Mouse (Mus musculus): ENCODE data around the gene Rere.

Rere gene

DNA sequence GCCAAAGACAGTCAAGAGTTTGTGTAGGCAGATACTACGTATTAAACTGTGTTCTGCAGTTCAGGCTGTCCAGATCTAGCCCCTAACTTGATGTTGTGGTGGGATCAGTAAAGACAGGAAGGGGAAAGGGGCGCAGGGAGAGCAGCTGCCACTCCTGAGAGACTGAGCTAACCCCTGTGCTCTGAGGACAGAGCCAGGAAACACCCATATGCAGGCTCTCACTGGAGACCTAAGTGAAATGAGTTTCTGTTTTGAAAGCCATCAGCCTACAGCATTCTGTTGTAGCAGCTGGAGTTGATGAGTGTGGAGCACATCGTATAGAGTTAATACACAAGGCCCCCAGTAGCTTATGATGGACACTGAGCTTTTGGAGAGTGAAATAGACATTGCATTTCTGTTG lies 101.1 kb downstream of the Rere start:
- no peak for DNase-seq (ENCODE audit: low read depth, low spot score)

GRCm38 (mm10) chr4:150384405-150384804 lies 103.0 kb downstream of the Rere start:
- no peak for DNase-seq (ENCODE audit: low read depth, low spot score)

DNA sequence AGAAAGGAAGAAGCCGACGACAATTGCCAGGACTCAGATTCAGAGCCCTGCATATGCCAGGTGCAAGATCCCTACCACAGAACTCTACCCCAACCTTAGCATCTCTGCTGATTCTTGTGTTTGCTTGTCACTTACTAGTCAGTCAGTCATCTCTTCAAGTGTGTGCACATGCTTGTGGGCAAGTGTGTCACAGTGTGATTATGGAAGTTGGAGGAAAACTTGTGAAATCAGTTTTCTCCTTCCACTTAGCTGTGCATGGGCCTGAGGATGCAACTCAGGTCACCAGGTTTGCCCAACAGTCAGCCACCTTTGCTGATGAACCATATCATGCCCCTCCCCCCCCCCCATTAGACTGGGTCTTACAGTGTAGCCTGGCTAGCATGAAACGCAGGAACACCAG lies 103.5 kb downstream of the Rere start:
- DNase-seq (ENCODE audit: low read depth, low spot score) = no peak

DNA sequence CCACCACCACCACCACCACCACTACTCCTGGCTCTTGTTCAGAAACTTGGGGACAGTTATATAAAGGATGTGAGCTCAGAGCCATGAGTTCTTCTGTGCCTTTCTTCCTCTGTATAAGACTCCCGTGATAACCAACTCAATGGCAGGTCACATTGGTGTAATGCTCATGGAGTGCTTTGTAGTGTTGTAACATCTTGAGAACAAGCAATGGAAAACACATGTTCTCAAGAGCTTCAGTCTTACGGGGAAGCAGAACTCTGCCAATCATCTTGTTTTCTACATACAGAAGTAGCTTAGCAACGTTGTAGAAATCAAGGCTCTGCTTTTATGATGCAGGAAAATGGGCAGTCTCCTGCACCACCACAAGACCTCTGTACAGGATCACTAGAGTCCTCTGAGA lies 107.1 kb downstream of the Rere start:
- DNase-seq (ENCODE audit: low read depth, low spot score) = no peak

- no peak for DNase-seq (ENCODE audit: low read depth, low spot score)
These were observed 112.2 kb downstream of the Rere start for GRCm38 (mm10) chr4:150393607-150394006.

GRCm38 (mm10) chr4:150394091-150394490 lies 112.6 kb downstream of the Rere start:
- DNase-seq (ENCODE audit: low read depth, low spot score) = no peak

DNA sequence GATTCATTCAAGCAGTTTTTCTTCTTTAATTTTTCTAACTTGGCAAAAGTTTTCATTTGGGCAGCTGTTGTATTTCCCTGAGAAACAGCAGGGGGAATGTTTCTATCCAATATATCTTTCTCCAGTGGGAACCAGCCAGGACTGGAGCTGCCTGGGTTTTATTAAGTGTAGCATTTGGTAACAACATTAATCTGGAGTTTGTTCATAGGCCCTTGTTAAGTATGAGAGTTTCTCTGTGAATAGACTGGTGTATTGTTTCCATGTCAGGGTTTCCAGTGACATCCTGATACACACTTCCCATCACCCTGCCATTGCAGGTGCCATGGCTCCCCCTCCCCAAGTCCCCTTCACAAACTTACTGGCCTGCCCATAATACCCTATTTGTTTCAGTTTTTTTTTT lies 114.9 kb downstream of the Rere start:
- DNase-seq (ENCODE audit: low read depth, low spot score) = no peak

DNA sequence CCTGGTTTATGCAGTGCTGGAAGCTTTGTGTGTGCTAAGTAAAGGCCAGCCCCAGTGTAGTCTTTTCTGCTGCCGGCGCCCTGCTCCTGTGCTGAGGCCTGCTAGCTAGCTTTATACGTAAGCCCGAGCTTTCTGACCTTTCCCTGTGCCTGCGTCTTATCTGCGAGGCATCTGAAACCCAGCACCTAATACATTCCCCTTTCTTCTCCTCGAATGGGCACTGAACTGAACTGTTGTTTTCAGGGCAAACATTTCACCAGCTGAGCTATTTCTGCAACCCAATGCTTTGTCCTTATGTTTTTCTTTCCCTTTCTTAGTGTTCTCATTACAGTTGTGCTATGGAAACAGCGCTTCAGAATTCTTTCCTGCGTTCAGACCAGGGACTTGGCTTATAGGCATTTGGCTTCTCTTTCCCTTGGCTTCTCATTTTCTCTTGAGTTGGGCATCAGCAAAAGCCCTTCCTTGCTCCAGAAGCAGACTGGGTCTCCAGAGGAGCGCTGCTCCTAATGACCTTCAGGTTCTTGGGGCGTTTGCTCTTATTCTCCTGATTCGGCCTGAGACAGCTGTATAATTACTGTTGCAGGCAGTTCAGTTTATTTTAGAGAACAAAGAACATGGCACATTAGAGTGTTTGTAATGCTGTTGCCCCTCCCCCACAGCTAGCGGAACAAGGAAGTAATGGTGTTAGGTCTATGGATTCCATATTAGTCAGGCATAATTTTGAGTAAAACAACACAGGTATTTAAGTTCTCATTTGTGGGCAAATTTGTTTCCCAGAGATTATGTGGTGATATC lies 115.6 kb downstream of the Rere start:
- DNase-seq (ENCODE audit: low read depth, low spot score) = peak; percentile 44

DNA sequence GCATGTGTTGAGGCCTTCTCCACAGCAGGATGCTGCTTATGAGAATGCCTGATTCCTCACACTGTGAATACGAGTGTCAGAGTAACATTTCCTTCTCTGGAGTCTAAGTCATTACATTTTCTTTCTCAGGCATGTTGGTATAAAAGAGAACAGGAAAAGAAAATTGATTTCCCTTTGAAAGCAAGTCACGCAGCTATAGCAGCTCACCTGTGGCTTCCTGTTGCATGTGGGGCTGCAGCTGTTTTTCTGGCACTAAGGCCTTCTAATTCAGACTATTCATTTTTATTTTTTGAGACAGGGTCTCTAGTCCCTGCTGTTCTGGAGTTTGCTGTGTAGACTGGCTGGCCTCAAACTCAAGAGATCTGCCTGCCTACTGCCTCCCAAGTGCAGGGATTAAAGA lies 117.6 kb downstream of the Rere start:
- no peak for DNase-seq (ENCODE audit: low read depth, low spot score)

- DNase-seq (ENCODE audit: low read depth, low spot score) = peak; percentile 57
These were observed 120.6 kb downstream of the Rere start for GRCm38 (mm10) chr4:150401830-150402607.

DNA sequence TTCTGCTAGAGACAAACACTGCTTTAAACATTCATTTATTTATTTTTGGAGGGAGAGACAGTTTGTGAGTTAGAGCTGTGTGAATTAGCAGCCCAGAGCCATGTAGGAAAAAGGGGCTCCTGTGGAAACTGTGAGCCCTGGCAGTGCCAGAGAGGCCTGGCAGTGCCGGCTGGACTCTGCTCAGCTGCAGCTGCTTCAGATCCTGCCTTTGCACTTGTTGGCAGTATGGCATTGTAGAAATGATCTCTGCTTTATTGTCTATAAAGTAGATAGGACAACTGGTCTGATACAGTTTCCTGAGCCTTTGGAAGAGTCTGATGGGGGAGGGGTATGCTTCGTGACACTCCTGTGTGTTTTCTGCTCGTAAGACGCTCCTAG lies 121.2 kb downstream of the Rere start:
- DNase-seq (ENCODE audit: low read depth, low spot score) = no peak

GRCm38 (mm10) chr4:150403941-150404340 lies 122.5 kb downstream of the Rere start:
- peak; percentile 26 for DNase-seq (ENCODE audit: low read depth, low spot score)

DNA sequence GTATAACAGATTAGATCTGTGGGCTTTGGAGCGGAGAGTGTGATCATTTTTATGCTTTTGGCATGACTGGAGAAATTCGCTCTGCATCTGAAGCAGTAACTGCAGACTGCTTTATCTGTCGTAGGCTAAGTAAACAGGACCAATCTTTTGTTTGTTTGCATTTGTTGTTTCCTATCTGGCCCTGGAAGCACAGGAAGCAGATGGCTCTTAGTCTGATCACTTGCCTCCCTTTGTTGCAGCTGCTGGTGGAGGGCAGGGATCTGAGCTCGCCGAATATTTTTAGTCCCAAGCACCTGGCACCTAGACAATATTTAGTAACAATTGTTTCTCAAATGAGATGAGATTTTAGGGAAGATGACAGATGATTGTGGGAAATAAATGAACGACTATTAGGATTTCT lies 123.1 kb downstream of the Rere start:
- no peak for DNase-seq (ENCODE audit: low read depth, low spot score)

DNA sequence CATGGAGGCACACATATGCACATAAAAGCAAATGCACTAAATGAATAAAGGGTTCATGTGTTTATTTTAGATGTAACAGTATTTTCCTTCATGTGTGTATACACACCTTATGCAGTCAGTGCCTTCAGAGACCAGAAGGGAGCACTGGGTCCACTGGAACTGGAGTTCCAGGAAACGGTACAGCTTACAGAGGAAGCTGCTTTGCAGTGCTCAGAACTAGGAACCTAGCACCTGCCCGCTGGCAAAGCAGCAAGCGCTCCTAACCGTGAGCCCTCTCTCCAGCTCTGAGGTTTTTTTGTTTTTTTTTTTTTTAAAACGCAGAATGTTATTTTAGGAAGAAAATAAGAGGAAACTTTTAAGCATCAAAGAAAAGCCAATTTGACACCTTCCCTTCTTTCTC lies 124.3 kb downstream of the Rere start:
- DNase-seq (ENCODE audit: low read depth, low spot score) = no peak

GRCm38 (mm10) chr4:150406320-150406719 lies 124.9 kb downstream of the Rere start:
- no peak for DNase-seq (ENCODE audit: low read depth, low spot score)

DNA sequence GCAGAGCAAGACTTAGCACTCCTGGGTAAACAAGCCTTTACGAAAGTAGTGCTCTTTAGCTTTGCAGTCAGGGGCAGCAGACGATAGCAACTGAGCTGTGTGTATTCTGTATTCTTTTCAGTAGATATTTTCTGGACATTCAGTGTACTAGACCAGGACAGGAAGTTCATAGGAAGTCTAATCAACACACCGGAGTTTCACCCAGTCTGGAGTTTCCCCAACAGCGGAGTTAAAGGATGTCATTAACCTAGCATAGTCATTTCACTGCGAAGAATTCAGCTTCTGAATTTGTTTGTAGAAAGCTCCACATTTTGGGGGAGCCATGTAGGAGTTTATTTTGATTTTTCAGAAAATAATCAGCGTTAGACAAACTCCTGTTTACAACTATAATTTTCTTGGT lies 125.4 kb downstream of the Rere start:
- DNase-seq (ENCODE audit: low read depth, low spot score) = no peak

- no peak for DNase-seq (ENCODE audit: low read depth, low spot score)
These were observed 132.8 kb downstream of the Rere start for GRCm38 (mm10) chr4:150414296-150414695.

- DNase-seq (ENCODE audit: low read depth, low spot score) = no peak
These were observed 133.3 kb downstream of the Rere start for GRCm38 (mm10) chr4:150414759-150415158.

GRCm38 (mm10) chr4:150415227-150415969 lies 134.0 kb downstream of the Rere start:
- no peak for DNase-seq (ENCODE audit: low read depth, low spot score)

DNA sequence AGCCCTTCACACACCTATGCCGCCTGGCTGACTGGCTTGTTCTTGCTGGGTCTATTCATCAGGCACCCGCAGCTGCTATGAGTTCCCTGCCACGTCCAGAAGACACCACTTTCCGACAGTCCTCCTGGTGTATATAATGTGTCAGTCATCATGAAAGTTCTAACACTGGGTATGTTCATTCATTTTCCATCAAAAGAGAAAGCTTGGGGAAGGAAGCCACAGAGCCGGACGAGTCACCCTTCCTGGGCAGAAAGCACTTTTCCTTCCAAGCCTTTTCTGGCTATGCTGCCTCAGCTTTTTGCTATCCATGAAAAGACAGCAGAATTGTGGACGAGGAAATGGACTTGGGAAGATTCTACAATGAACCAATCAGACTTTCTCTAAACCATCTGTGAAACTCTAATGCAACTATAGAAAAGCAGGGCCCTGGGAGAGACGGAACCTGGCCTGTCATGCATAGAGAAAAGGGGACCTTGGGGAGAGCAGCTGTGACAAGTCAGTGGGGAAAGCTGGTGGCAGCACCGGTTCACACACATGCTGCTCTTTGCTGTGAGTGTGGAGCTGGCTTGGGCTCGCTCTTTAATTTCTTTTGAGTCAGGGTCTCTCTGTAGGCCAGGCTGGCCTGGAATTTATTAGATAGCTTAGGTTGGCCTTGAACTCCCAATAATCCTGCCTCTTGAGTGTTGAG lies 139.3 kb downstream of the Rere start:
- DNase-seq (ENCODE audit: low read depth, low spot score) = no peak

DNA sequence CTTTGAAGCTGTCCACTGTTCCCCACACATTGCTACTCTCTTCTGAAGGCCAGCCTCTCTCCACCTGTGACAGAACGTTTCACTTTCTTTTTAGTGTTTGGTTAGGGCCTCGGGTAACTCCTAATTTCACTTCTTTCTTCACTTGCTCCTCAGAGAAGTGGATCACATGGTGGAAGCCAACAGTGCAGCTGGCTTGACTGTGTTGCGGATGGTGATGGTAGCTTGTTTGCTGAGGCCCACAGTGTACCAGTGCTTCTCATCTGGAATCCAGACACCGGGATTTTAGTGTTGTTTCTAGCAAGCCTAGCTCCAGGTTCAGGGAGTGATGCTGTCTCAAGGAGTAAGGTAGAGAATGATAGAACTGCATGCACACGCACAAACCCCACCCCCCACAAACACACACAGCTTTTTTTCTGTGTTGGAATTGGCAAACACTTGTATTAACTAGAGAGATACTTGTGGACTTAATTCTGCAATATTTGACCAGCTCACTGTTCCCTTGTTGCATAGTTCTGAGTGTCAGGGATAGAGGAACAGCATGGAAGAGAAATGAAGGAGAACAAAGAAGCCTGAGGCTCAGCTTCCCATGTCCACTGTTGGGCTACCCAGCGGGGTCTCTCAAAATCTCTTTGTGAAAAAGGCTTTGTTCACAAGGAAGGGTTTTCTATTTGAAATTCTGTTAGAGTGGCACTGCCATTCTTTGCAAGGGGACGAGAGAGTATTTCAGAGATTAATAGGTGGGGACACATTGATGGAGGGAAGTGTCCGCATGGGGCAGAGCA lies 144.8 kb downstream of the Rere start:
- DNase-seq (ENCODE audit: low read depth, low spot score) = no peak
